Mouse (Mus musculus): ENCODE results near the gene Sds. TPM values are rescaled to one million over a fixed set of nuclear protein-coding genes. Genes with fewer than 3 reads are reported as not detected.

The Sds gene
- polyA plus RNA-seq, 1 experiment = 5.2 TPM

DNA sequence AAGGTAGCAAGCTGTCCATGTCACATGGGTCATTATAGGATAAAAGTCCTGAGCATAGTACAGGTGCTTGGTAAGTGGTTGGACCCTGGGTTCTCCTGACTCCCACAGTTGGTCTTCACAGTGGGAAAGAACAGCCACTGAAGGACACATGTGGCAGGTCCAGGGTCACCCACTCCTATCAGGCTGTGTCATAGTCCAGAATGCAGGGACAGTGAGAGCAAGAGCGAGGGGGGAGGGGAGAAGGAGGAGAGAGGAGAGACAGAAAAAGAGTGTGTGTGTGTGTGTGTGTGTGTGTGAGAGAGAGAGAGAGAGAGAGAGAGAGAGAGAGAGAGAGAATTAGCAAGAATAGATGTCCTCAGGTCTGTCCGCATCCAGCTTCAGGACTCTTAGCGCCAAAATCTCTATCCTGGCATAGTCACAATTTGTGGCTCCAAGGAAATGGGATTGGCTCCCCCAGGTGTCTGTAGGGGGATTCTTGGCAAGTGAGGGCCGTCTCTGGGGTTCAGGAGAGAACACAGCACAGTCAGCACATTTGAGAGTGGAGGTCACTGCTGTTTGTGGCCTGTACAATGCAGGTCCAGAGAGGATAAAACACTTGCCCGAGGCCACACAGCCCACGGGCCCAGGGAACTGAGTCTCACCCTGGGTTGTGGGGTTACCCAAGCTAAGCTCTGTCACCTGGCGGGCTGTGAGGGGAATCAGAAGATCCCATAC is 19.3 kb upstream of the Sds start:
- WGBS = 54% methylated on average over 7 of the region's 7 CpGs
- TF ChIP-seq CTCF (IDR thresholded peaks at IDR 0.05; ENCODE audit: control insufficient read depth, insufficient read depth, low read length) (no peak), POLR2A (IDR thresholded peaks at IDR 0.05; ENCODE audit: borderline replicate concordance, control insufficient read depth, low read depth, low read length) (no peak)

GRCm38 (mm10) chr5:120457628-120458027 is 18.7 kb upstream of the Sds start:
- 15% methylated on average over 9 of the region's 9 CpGs for WGBS
- no peaks in the 10 kb centered on the region for H3K4me1 ChIP-seq (ENCODE audit: control insufficient read depth, insufficient read depth, low read length)
- H3K4me3 ChIP-seq (replicated peaks; ENCODE audit: control insufficient read depth, low read depth, low read length) = no peak overlapping the region
- no peak overlapping the region for H3K27ac ChIP-seq (ENCODE audit: control insufficient read depth, insufficient read depth, low read depth, low read length, poor library complexity)
- TF ChIP-seq CTCF (IDR thresholded peaks at IDR 0.05; ENCODE audit: control insufficient read depth, insufficient read depth, low read length) (peak; percentile 66), POLR2A (IDR thresholded peaks at IDR 0.05; ENCODE audit: borderline replicate concordance, control insufficient read depth, low read depth, low read length) (no peak)

More for the DNA sequence above, 19.3 kb upstream of the Sds start:
- H3K27ac ChIP-seq (ENCODE audit: control insufficient read depth, insufficient read depth, low read depth, low read length, poor library complexity) = no peak overlapping the region
- no peaks in the 10 kb centered on the region for H3K4me1 ChIP-seq (ENCODE audit: control insufficient read depth, insufficient read depth, low read length)
- no peak overlapping the region for H3K4me3 ChIP-seq (replicated peaks; ENCODE audit: control insufficient read depth, low read depth, low read length)

- 76% methylated on average over 10 of the region's 10 CpGs for WGBS
- H3K4me1 ChIP-seq (ENCODE audit: control insufficient read depth, insufficient read depth, low read length) = no peaks in the 10 kb centered on the region
Observed at GRCm38 (mm10) chr5:120459133-120459532, 17.2 kb upstream of the Sds start.

DNA sequence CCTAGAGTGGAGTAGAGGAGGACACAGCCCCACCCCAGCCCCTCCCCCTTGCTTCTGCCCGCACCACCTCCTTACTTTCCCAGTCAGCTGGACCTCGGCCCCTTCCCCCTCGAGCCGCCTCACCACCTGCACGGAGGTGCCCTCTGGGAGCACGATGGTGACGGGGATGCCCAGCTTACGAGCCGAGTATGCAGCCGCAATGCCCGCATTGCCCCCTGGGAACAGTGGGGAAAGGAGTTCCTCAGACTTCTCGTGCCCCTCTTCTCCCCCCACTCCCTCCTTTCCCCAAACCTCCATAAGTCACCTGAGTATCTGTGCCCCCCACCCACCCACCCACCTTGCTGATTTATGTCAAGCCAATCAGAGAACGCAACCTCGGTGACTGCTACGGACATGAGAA is 14.4 kb upstream of the Sds start:
- Histone ChIP-seq H3K4me1 (ENCODE audit: control insufficient read depth, insufficient read depth, low read length) (no peaks in the 10 kb centered on the region), H3K4me3 (replicated peaks; ENCODE audit: control insufficient read depth, low read depth, low read length) (no peak overlapping the region), H3K27ac (ENCODE audit: control insufficient read depth, insufficient read depth, low read depth, low read length, poor library complexity) (no peak overlapping the region)
- 82% methylated on average over 15 of the region's 15 CpGs for WGBS
- TF ChIP-seq POLR2A (IDR thresholded peaks at IDR 0.05; ENCODE audit: borderline replicate concordance, control insufficient read depth, low read depth, low read length) = no peak
- no peak for TF ChIP-seq CTCF (IDR thresholded peaks at IDR 0.05; ENCODE audit: control insufficient read depth, insufficient read depth, low read length)

More at GRCm38 (mm10) chr5:120459133-120459532, 17.2 kb upstream of the Sds start:
- TF ChIP-seq CTCF (IDR thresholded peaks at IDR 0.05; ENCODE audit: control insufficient read depth, insufficient read depth, low read length) (no peak), POLR2A (IDR thresholded peaks at IDR 0.05; ENCODE audit: borderline replicate concordance, control insufficient read depth, low read depth, low read length) (no peak)
- Histone ChIP-seq H3K27ac (ENCODE audit: control insufficient read depth, insufficient read depth, low read depth, low read length, poor library complexity) (no peak overlapping the region), H3K4me3 (replicated peaks; ENCODE audit: control insufficient read depth, low read depth, low read length) (no peak overlapping the region)

DNA sequence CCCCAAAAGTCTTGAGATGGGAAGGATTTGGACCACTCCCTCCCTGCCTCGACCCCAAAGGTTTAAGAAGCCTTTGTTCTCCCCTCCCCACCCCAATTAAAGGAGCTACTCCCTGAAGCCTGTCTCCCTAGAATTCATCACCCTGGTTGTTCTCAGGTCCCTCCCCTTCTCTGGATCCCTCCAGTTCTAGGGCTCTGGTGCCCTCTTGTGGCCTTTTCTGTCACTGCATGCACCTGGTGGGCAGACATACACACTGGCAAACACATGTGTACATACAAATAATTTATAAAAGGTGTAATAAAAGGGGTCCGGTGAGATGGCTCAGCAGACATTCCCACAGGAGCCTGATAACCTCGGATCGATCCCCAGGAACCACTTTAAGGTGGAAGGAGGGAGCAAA is 12.0 kb upstream of the Sds start:
- 81% methylated on average over 4 of the region's 4 CpGs for WGBS
- TF ChIP-seq CTCF (IDR thresholded peaks at IDR 0.05; ENCODE audit: control insufficient read depth, insufficient read depth, low read length) = peak; percentile 46
- no peak for TF ChIP-seq POLR2A (IDR thresholded peaks at IDR 0.05; ENCODE audit: borderline replicate concordance, control insufficient read depth, low read depth, low read length)
- H3K4me1 ChIP-seq (ENCODE audit: control insufficient read depth, insufficient read depth, low read length) = no peaks in the 10 kb centered on the region; the same call in 1 of the 2 replicates

GRCm38 (mm10) chr5:120465062-120465461 is 11.3 kb upstream of the Sds start:
- Histone ChIP-seq H3K27ac (ENCODE audit: control insufficient read depth, insufficient read depth, low read depth, low read length, poor library complexity) (no peak overlapping the region), H3K4me3 (replicated peaks; ENCODE audit: control insufficient read depth, low read depth, low read length) (no peak overlapping the region), H3K4me1 (ENCODE audit: control insufficient read depth, insufficient read depth, low read length) (no peaks in the 10 kb centered on the region; the same call in 1 of the 2 replicates)
- peak; percentile 65; the same call in 1 of the 2 replicates for TF ChIP-seq CTCF (IDR thresholded peaks at IDR 0.05; ENCODE audit: control insufficient read depth, insufficient read depth, low read length)
- TF ChIP-seq POLR2A (IDR thresholded peaks at IDR 0.05; ENCODE audit: borderline replicate concordance, control insufficient read depth, low read depth, low read length) = no peak
- 41% methylated on average over 5 of the region's 5 CpGs for WGBS

More for the DNA sequence above, 12.0 kb upstream of the Sds start:
- no peak overlapping the region for H3K4me3 ChIP-seq (replicated peaks; ENCODE audit: control insufficient read depth, low read depth, low read length)
- H3K27ac ChIP-seq (ENCODE audit: control insufficient read depth, insufficient read depth, low read depth, low read length, poor library complexity) = no peak overlapping the region

DNA sequence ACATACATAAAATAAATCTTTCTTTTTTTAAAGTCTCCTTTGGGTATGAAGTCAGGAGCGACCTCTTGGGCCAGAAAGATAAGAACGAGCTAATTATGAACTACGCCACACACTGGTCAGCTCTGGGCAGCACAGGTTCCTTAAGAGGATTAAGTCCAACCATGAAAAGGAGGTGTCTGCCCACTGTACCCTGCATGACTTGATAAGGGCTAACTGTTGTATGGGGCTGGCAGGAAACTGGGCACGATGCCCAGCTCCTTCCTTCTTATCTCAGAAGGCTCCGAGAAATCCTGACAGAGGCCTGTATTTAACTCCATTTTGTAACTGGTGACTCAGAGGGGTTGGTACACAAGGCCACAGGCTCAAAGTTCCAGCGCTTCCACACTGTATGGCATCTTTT is 10.5 kb upstream of the Sds start:
- H3K4me1 ChIP-seq (ENCODE audit: control insufficient read depth, insufficient read depth, low read length) = no peaks in the 10 kb centered on the region; the same call in 1 of the 2 replicates
- TF ChIP-seq CTCF (IDR thresholded peaks at IDR 0.05; ENCODE audit: control insufficient read depth, insufficient read depth, low read length) (no peak), POLR2A (IDR thresholded peaks at IDR 0.05; ENCODE audit: borderline replicate concordance, control insufficient read depth, low read depth, low read length) (no peak)
- H3K4me3 ChIP-seq (replicated peaks; ENCODE audit: control insufficient read depth, low read depth, low read length) = no peak overlapping the region
- H3K27ac ChIP-seq (ENCODE audit: control insufficient read depth, insufficient read depth, low read depth, low read length, poor library complexity) = no peak overlapping the region
- 15% methylated on average over 6 of the region's 6 CpGs for WGBS

- no peak overlapping the region for H3K27ac ChIP-seq (ENCODE audit: control insufficient read depth, insufficient read depth, low read depth, low read length, poor library complexity)
- TF ChIP-seq POLR2A (IDR thresholded peaks at IDR 0.05; ENCODE audit: borderline replicate concordance, control insufficient read depth, low read depth, low read length) (no peak), CTCF (IDR thresholded peaks at IDR 0.05; ENCODE audit: control insufficient read depth, insufficient read depth, low read length) (no peak)
- H3K4me3 ChIP-seq (replicated peaks; ENCODE audit: control insufficient read depth, low read depth, low read length) = peak overlapping the region; percentile 52
- WGBS = 37% methylated on average over 4 of the region's 4 CpGs
- H3K4me1 ChIP-seq (ENCODE audit: control insufficient read depth, insufficient read depth, low read length) = no peaks in the 10 kb centered on the region; the same call in 1 of the 2 replicates
Observed at GRCm38 (mm10) chr5:120467026-120467425, 9.3 kb upstream of the Sds start.
